In genomic region chr11:55136770-55137547, GRCm38 (mm10) we compare ENCODE assay signal across 15 mouse cellular contexts. TPM values are rescaled to one million over a fixed set of nuclear protein-coding genes. Genes with fewer than 3 reads are reported as not detected.
DNase-seq lines count a peak whose midpoint lies in the region; ATAC-seq and TF ChIP-seq lines count a peak whose summit lies in the region.
"Had no signal": no experiment of that assay in that cellular context is flagged by ENCODE, and none has a peak within 500 bp of the region (broad histone marks: within the 10 kb centered on the region; RNA-seq: fewer than 3 reads in every experiment).

No protein-coding gene starts in this region.

- H3K36me3 ChIP-seq in hindbrain, postnatal 0 days (ENCODE audit: insufficient read depth, low read length) = no peaks in the 10 kb centered on the region
- no peaks in the 10 kb centered on the region for H3K36me3 ChIP-seq in hindbrain, embryonic 11.5 days (ENCODE audit: control insufficient read depth, insufficient read depth, low read length)

- TF ChIP-seq CTCF in hindbrain, postnatal 0 days (IDR thresholded peaks at IDR 0.05; ENCODE audit: low read depth) = no peak

- H3K4me3 ChIP-seq in hindbrain, postnatal 0 days (ENCODE audit: low read length) = no peak overlapping the region
- H3K4me3 ChIP-seq in hindbrain, embryonic 11.5 days (ENCODE audit: low read depth, low read length) = no peak overlapping the region
- H3K4me3 ChIP-seq: erythroblast, embryonic 14.5 days had no signal

- DNase-seq in hindbrain, postnatal 0 days (ENCODE audit: low spot score) = no peak
- DNase-seq in hindbrain, embryonic 11.5 days (ENCODE audit: low spot score) = no peak
- DNase-seq in CD8-positive naive resting alpha-beta T cell, adult 2 months (ENCODE audit: low read depth in 2 of 2, low spot score in 2 of 2) = peak; percentile 81 to 88
- peak; percentile 22 for DNase-seq in telencephalon, adult 2 months (ENCODE audit: low read depth, low spot score)
- DNase-seq in cerebellum, adult 11 months = no peak
- DNase-seq in cerebellum, adult 9-11 months = no peak
- DNase-seq in adrenal gland, adult 18-20 months (ENCODE audit: low spot score in 2 of 2) = no peak
- DNase-seq: adrenal gland, adult 8-10 months; cerebellum, postnatal 14 days; lung, embryonic 14.5 days; right cerebral cortex, postnatal 25 days had no signal

- no peaks in the 10 kb centered on the region for H3K9me3 ChIP-seq in hindbrain, postnatal 0 days (ENCODE audit: low read length)
- no peaks in the 10 kb centered on the region for H3K9me3 ChIP-seq in hindbrain, embryonic 11.5 days (ENCODE audit: control insufficient read depth, low read length)

- ATAC-seq in hindbrain, postnatal 0 days = peak; percentile 38; the same call in 1 of the 2 replicates
- no peak for ATAC-seq in hindbrain, embryonic 11.5 days (ENCODE audit: low FRiP score)
- ATAC-seq in megakaryocyte, adult 5-6 weeks (ENCODE audit: poor library complexity, severe bottlenecking) = peak; percentile 94

- H3K4me1 ChIP-seq in hindbrain, postnatal 0 days (ENCODE audit: insufficient read depth, low read length) = no peaks in the 10 kb centered on the region
- H3K4me1 ChIP-seq in hindbrain, embryonic 11.5 days (replicated peaks; ENCODE audit: control insufficient read depth, insufficient read depth, low read length) = no peaks in the 10 kb centered on the region

- WGBS in hindbrain, postnatal 0 days = 77% methylated on average over 15 of the region's 15 CpGs
- 82% methylated on average over 15 of the region's 15 CpGs for WGBS in hindbrain, embryonic 11.5 days

- no peak overlapping the region for H3K9ac ChIP-seq in hindbrain, postnatal 0 days (replicated peaks; ENCODE audit: low read length)
- H3K9ac ChIP-seq in hindbrain, embryonic 11.5 days (ENCODE audit: low read depth, low read length) = no peak overlapping the region
- H3K9ac ChIP-seq: lung, embryonic 14.5 days had no signal

- H3K27ac ChIP-seq in hindbrain, postnatal 0 days = no peak overlapping the region
- no peak overlapping the region for H3K27ac ChIP-seq in hindbrain, embryonic 11.5 days (ENCODE audit: low read depth, low read length)

- no peak overlapping the region for H3K4me2 ChIP-seq in hindbrain, postnatal 0 days (ENCODE audit: low read depth, low read length)
- H3K4me2 ChIP-seq in hindbrain, embryonic 11.5 days (replicated peaks; ENCODE audit: low read depth, low read length) = no peak overlapping the region
- H3K4me2 ChIP-seq: lung, embryonic 14.5 days had no signal

- H3K27me3 ChIP-seq in hindbrain, postnatal 0 days (ENCODE audit: insufficient read depth, low read length) = no peaks in the 10 kb centered on the region
- no peaks in the 10 kb centered on the region for H3K27me3 ChIP-seq in hindbrain, embryonic 11.5 days (ENCODE audit: control insufficient read depth, insufficient read depth, low read length)

RNA-seq across cellular contexts. Expression of gene Slc36a3, which starts 14.5 kb away (rescaled TPM):
- total RNA-seq in hindbrain, postnatal 0 days (2014; rRNA removed) = not detected in 2 replicates
- not detected in 2 replicates for polyA plus RNA-seq in hindbrain, postnatal 0 days (2015; fragmentation: Nextera tagmentation; extraction: Ambion mirVana)
- polyA plus RNA-seq in hindbrain, embryonic 11.5 days (2014; fragmentation: Nextera tagmentation; extraction: Ambion mirVana) = not detected in 2 replicates
- total RNA-seq in megakaryocyte, adult 5-6 weeks (2015) = 0.07 and 0.09 TPM in 2 replicates
- not detected in 2 replicates for total RNA-seq in megakaryocyte, adult 5-6 weeks (2017)
- not detected for total RNA-seq in adrenal gland, adult 18-20 months (2021)
- total RNA-seq: adrenal gland, adult 8-10 months; ES-E14; heart, adult 18-20 months had no signal
- polyA plus RNA-seq: erythroblast, embryonic 14.5 days; lung, embryonic 14.5 days had no signal

RNA-seq across cellular contexts. Expression of gene Gm2a, which starts 39.0 kb away (rescaled TPM):
- total RNA-seq in hindbrain, postnatal 0 days (2014; rRNA removed) = 45.2 and 48.9 TPM in 2 replicates
- 67.8 and 72.1 TPM in 2 replicates for polyA plus RNA-seq in hindbrain, postnatal 0 days (2015; fragmentation: Nextera tagmentation; extraction: Ambion mirVana)
- 14.1 and 15.6 TPM in 2 replicates for polyA plus RNA-seq in hindbrain, embryonic 11.5 days (2014; fragmentation: Nextera tagmentation; extraction: Ambion mirVana)
- total RNA-seq in megakaryocyte, adult 5-6 weeks (2015) = 242 and 244 TPM in 2 replicates
- total RNA-seq in megakaryocyte, adult 5-6 weeks (2017) = 179 and 191 TPM in 2 replicates
- 100 to 1,000 TPM; 189 to 249 TPM for total RNA-seq in adrenal gland, adult 18-20 months (2021)

RNA-seq across cellular contexts. Expression of gene Slc36a2, which starts 47.9 kb away (rescaled TPM):
- 0.36 and 0.84 TPM in 2 replicates for total RNA-seq in hindbrain, postnatal 0 days (2014; rRNA removed)
- 0.78 and 0.94 TPM in 2 replicates for polyA plus RNA-seq in hindbrain, postnatal 0 days (2015; fragmentation: Nextera tagmentation; extraction: Ambion mirVana)
- polyA plus RNA-seq in hindbrain, embryonic 11.5 days (2014; fragmentation: Nextera tagmentation; extraction: Ambion mirVana) = 0.65 and 0.67 TPM in 2 replicates
- total RNA-seq in megakaryocyte, adult 5-6 weeks (2015) = 0.21 and 0.25 TPM in 2 replicates
- 0.04 and 0.29 TPM in 2 replicates for total RNA-seq in megakaryocyte, adult 5-6 weeks (2017)
- 100 to 1,000 TPM in 1 of 2 experiments, 10 to 100 TPM in 1; 81.9 to 164 TPM for total RNA-seq in adrenal gland, adult 18-20 months (2021)

RNA-seq across cellular contexts. Expression of gene Ccdc69, which starts 59.0 kb away (rescaled TPM):
- total RNA-seq in hindbrain, postnatal 0 days (2014; rRNA removed) = 0.65 TPM in 1 of 2 replicates, not detected in the other
- 0.56 and 0.78 TPM in 2 replicates for polyA plus RNA-seq in hindbrain, postnatal 0 days (2015; fragmentation: Nextera tagmentation; extraction: Ambion mirVana)
- polyA plus RNA-seq in hindbrain, embryonic 11.5 days (2014; fragmentation: Nextera tagmentation; extraction: Ambion mirVana) = 0.36 and 1.1 TPM in 2 replicates
- total RNA-seq in megakaryocyte, adult 5-6 weeks (2015) = 35.5 and 36.2 TPM in 2 replicates
- 32.6 and 35.6 TPM in 2 replicates for total RNA-seq in megakaryocyte, adult 5-6 weeks (2017)
- total RNA-seq in adrenal gland, adult 18-20 months (2021) = 1 to 10 TPM; 7.4 to 9.8 TPM
- polyA plus RNA-seq: erythroblast, embryonic 14.5 days had no signal

Comparison
In these comparisons a context has a peak if more than half of its experiments do, and no peak if none do; other contexts are left out.
1. DNase-seq: peak in CD8-positive naive resting alpha-beta T cell, adult 2 months (2 of 2) and telencephalon, adult 2 months (single experiment); none in hindbrain, postnatal 0 days (single experiment), hindbrain, embryonic 11.5 days (single experiment), cerebellum, adult 11 months (single experiment), cerebellum, adult 9-11 months (single experiment) and adrenal gland, adult 18-20 months (0 of 2).
2. RNA of gene Slc36a2, which starts 47.9 kb away (total RNA-seq): 81.9 to 164 TPM in adrenal gland, adult 18-20 months; 0.36 to 0.84 TPM in hindbrain, postnatal 0 days and 0.04 to 0.29 TPM in megakaryocyte, adult 5-6 weeks; every median in the first group is over 10 times any median in the second.